Mouse (Mus musculus) thymus, postnatal 36 days (tissue): ENCODE results near the gene Ciz1.

ENCODE experiments used
- DNase-seq, 2 experiments: peaks; one replicate each; pipeline ENCODE4 v3.0.0; 2022; ENCODE audit warnings: mixed read lengths in 2 of 2

Ciz1 gene

GRCm38 (mm10) chr2:32419359-32419758, 67.2 kb downstream of the Ciz1 start:
- DNase-seq, result no peak

DNA sequence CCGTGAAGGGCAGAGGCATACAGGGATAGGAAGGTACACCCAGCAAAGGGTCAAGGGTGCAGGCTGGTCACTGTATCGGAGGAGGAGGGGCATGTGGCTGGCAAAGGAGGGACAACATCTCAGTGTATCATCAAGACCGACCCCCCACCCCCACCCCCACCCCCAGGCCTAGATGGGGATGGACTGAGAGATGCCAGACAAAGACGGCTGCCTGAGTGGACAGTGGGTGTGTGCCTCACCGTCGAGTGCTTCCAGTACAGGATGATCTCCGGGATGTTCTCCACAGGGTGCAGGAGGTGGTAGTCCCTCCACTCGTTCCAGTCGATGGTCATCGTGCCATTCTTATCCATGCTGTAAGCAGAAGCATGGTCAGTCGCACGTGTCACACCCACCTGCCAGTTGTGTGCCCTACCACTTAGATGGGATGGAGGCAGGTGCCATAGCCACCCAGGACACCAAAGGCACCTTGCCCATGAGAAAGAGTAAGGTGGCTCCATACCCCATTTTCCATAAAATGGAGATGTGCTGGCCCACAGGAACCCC, 68.0 kb downstream of the Ciz1 start:
- no peak for DNase-seq

GRCm38 (mm10) chr2:32420647-32421046, 68.5 kb downstream of the Ciz1 start:
- no peak for DNase-seq

DNA sequence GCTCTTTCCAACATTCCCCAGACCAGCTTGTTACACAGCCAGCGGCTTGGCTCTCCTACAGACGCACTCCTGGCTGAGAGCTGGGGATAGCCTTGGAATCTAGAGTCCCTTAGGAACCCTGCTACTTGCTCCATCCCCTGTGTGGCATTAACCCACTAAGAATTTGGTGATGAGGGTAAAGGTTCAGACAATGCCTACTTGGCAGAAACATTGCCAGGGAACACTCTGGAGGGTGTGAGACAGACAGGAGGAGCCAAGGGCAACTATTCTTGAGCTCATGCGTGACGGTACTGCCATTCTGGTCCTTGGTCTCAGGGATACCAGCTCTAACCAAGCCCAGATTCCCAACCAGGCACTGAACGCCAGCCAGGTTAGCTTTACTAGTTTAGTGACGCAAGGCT, 69.7 kb downstream of the Ciz1 start:
- DNase-seq, result no peak

DNA sequence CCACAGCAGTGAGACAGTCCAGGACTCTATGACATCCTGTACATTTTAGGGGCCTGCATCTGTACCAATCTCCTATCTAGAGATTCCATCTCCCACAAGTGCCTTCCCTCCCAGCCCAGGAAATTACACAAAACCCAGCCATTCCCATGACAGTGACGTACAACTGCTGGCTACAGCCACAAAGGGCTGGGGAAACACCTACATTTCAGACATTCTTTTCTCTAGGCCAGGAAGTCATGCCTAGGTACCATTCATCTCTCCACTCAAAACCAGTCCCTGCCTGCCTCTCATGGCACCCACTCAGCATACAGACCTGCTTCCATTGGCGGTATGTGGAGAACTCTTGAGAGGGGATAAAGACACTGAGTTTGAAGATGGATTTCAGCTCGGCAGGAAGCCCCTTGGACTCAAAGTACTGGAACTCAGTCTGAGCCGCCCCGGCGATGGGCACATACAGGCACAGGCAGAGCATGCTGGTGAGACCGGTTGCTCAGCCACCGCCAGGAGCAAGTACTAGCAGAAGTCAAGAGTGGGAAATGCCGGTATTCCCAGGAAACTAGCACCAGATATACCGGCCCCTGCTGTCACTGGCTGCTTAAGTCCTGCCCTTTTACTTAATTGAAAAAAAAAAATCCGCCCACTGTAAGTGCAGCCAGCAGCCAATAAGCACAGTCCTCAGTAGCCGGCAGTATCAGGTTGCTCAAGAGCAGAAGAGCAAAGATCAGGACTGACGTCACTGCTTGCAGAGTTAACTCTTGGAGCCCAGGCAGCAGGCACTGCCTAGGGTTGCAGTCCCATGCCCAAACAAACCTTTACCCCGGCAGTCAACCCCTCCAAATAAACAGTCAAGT, 71.6 kb downstream of the Ciz1 start:
- no peak for DNase-seq

DNA sequence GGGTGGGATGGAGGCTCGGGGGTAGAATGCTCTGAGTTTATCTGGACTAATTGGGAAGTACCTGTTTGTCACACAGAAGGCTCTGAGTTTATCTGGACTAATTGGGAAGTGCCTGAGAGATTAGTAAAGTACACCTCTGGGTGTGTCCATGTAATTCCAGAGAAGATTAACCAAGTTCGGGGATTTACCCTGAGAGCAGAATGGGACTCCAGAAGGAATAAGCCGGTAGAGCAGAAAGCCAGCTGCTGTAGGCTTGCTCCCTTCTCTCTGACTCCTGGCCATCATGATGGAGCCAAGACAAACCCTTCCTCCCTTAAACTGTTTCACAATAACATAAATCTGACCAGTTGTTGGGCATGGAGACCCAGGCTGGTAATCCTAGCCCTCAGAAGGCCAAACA, 72.7 kb downstream of the Ciz1 start:
- DNase-seq, result no peak

GRCm38 (mm10) chr2:32425568-32425967, 73.4 kb downstream of the Ciz1 start:
- no peak for DNase-seq

DNA sequence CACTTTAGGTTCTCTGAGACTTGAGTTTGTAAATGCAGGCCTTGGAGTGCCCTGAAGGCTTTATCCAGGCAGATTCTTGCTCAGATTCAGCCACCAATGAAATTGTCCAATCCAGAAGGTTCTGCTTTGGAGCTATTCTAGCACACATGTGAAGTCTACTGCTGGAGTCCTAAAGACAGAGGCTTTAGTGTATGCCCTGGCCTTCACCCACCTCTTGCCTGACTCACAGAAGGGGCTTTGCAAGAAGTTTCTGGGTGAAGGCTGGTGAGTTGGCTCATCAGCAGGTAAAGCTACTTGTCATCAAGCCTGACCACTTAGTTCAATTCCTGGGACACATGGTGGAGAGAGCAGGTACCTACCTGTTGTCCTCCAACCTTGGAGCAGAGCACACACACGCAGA, 74.0 kb downstream of the Ciz1 start:
- DNase-seq, result no peak

GRCm38 (mm10) chr2:32427720-32428119, 75.6 kb downstream of the Ciz1 start:
- DNase-seq, result no peak

DNA sequence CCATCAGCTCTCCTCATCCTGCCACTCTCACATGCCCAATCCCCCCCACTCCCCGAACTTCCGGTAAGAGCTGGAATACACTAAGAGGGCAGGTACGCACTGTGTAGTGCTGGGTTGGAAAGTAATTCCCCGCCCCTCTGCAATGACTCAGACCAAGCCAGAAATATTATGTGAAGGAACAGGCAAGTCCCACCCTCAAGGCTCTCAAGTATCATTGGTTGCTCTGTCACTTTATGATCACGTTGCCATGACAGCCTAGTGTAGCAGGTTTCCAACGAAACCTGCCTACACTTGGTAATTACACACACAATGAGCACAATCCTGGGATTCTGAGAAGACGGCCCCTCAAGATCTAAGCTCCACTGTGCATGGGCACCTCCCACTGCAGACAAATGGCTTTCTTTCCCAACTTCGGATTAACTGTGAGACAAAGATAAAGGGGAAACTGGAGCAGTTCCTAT, 76.2 kb downstream of the Ciz1 start:
- no peak for DNase-seq

- no peak for DNase-seq
These were observed 77.2 kb downstream of the Ciz1 start for GRCm38 (mm10) chr2:32429215-32429891.
